Mouse (Mus musculus): ENCODE measurements around the gene Ripor3. TPM values are rescaled to one million over a fixed set of nuclear protein-coding genes. Genes with fewer than 3 reads are reported as not detected.
A peak's percentile ranks its signal among the peaks of the same experiment; 100 is the strongest.

Gene Ripor3
- total RNA-seq, 1 experiment from 2014 or later = not detected

DNA sequence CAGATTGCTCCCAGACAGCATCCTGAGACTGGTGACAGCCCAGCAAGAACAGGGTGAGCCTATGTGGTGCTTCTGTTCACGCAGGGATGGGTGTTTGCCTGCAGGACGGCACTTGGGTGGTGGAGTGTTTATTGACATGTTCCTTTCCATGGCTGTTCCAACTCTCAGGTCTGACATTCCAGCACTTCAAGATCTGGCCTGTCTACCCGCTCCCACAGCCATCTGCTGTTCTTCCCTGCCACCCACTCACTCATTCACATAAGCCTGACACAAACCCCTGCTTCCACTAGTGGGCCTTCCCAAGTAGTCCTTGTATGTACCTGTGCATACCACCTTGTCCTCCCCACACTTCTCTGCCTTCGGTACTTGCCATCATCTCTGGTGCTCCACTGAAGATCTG is 47.2 kb downstream of the Ripor3 start:
- no peak for ATAC-seq (replicated peaks; ENCODE audit: insufficient number of reproducible peaks, low FRiP score, low TSS enrichment, poor library complexity, severe bottlenecking)

- ATAC-seq (replicated peaks; ENCODE audit: insufficient number of reproducible peaks, low FRiP score, low TSS enrichment, poor library complexity, severe bottlenecking) = peak; percentile 64
Observed at GRCm38 (mm10) chr2:167962347-167962746, 48.1 kb downstream of the Ripor3 start.

GRCm38 (mm10) chr2:167960584-167960983 is 49.8 kb downstream of the Ripor3 start:
- no peak for ATAC-seq (replicated peaks; ENCODE audit: insufficient number of reproducible peaks, low FRiP score, low TSS enrichment, poor library complexity, severe bottlenecking)

DNA sequence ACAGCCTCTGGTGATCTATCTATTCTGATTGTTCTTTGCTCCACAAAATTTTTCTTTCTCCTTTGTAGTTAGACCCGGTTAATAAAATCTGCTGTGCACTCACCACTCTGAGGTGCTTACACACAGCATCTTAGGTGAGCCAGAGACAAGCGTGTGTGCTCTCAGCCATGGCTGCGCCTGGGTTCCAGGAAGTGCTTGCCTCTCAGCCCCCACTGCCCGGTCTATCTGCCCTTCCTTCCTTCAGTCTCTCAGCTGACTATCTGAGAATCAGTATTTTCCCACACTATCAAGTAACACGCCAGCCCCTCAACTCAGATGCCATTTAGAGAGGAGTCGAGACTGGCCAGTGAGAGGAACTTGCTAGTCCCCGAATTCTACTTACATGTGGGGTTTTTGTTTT is 50.4 kb downstream of the Ripor3 start:
- ATAC-seq (replicated peaks; ENCODE audit: insufficient number of reproducible peaks, low FRiP score, low TSS enrichment, poor library complexity, severe bottlenecking) = no peak

GRCm38 (mm10) chr2:167959384-167959911 is 51.0 kb downstream of the Ripor3 start:
- ATAC-seq (replicated peaks; ENCODE audit: insufficient number of reproducible peaks, low FRiP score, low TSS enrichment, poor library complexity, severe bottlenecking) = 0 out of 2 replicates have a peak, but pooled peaks have one; percentile 9

- ATAC-seq (replicated peaks; ENCODE audit: insufficient number of reproducible peaks, low FRiP score, low TSS enrichment, poor library complexity, severe bottlenecking) = peak; percentile 25
Observed at GRCm38 (mm10) chr2:167958843-167959242, 51.6 kb downstream of the Ripor3 start.

- no peak for ATAC-seq (replicated peaks; ENCODE audit: insufficient number of reproducible peaks, low FRiP score, low TSS enrichment, poor library complexity, severe bottlenecking)
Observed at GRCm38 (mm10) chr2:167958082-167958788, 52.2 kb downstream of the Ripor3 start.

GRCm38 (mm10) chr2:167957539-167957938 is 52.9 kb downstream of the Ripor3 start:
- no peak for ATAC-seq (replicated peaks; ENCODE audit: insufficient number of reproducible peaks, low FRiP score, low TSS enrichment, poor library complexity, severe bottlenecking)

DNA sequence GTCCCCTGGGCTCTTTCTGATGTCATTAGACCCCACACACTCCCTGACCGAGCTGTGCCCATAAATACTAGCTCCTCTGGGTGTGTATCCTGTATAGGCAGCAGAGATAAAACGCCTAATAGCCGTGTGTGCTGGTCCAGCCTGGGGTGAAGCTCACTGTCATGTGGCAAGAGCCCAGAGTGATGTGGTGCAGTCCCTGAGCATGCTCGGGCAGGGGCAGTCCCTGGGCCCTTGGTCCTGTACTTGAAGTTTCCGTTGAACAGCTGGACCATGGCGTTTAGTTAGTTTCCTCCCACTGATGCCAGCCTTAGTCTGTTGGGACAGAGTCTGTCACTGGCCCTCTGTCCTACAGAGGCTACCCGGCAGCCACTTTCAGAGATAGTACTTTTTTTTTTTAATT is 55.5 kb downstream of the Ripor3 start:
- ATAC-seq (replicated peaks; ENCODE audit: insufficient number of reproducible peaks, low FRiP score, low TSS enrichment, poor library complexity, severe bottlenecking) = no peak

GRCm38 (mm10) chr2:167953819-167954218 is 56.6 kb downstream of the Ripor3 start:
- ATAC-seq (replicated peaks; ENCODE audit: insufficient number of reproducible peaks, low FRiP score, low TSS enrichment, poor library complexity, severe bottlenecking) = no peak

- ATAC-seq (replicated peaks; ENCODE audit: insufficient number of reproducible peaks, low FRiP score, low TSS enrichment, poor library complexity, severe bottlenecking) = no peak
Observed at GRCm38 (mm10) chr2:167951301-167952211, 58.9 kb downstream of the Ripor3 start.

DNA sequence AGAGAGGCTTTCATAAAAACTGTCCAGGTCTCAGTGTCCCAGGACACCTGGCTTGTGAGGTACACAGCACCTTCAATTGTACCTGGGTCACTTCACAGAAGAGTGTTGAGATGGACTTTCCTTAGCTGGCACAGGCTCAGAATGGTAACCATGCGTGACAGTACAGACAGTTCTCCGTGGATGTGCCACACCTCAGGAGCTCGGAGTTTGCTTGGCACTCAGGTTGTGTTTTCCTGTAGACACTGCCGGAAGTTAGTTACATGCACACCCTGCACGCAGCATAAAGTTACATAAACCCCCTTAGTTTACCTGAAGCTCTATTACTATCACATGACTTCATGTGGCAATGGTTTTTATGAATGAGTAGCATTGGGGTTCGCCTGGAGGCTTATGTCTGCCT is 59.7 kb downstream of the Ripor3 start:
- no peak for ATAC-seq (replicated peaks; ENCODE audit: insufficient number of reproducible peaks, low FRiP score, low TSS enrichment, poor library complexity, severe bottlenecking)

DNA sequence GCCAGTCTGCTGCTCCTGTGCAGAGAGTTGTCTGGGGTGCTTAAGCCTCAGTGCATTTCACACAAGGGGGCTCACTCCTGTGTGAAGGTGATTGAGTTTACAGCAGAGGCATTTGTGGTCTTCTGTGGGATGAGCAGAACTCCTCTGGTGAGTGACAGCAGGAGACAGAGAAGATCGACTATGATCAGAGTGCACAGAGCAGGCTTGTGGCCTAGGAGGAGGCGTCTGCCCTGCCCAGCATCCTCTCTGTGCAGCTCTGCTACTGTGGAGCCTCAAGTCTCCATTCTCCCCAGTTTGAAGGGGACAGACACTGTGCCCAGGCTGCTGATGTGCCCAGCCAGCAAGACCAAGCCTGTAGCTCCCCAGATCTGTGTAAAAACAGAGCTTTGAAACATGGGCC is 60.6 kb downstream of the Ripor3 start:
- ATAC-seq (replicated peaks; ENCODE audit: insufficient number of reproducible peaks, low FRiP score, low TSS enrichment, poor library complexity, severe bottlenecking) = no peak

- peak; percentile 83 for ATAC-seq (replicated peaks; ENCODE audit: insufficient number of reproducible peaks, low FRiP score, low TSS enrichment, poor library complexity, severe bottlenecking)
Observed at GRCm38 (mm10) chr2:167949250-167949649, 61.2 kb downstream of the Ripor3 start.

DNA sequence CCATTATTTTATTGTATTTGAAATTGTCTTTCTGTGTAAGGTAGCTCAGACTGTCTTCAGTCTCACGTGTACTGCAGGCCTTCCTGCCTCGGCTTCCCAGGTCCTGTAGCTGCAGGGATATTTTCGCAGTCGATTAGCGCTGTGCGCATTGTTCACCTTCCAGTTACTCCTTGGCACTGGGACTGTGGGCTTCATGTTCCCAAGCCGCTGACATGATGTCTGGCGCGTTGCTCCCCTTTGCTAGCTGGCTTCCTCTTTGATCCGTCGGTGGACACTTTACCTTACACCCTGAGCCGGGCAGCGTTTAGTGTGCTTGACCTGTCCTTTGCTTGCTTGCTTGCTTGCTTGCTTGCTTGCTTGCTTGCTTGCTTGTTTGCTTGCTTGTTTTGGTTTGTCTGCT is 61.9 kb downstream of the Ripor3 start:
- ATAC-seq (replicated peaks; ENCODE audit: insufficient number of reproducible peaks, low FRiP score, low TSS enrichment, poor library complexity, severe bottlenecking) = no peak

DNA sequence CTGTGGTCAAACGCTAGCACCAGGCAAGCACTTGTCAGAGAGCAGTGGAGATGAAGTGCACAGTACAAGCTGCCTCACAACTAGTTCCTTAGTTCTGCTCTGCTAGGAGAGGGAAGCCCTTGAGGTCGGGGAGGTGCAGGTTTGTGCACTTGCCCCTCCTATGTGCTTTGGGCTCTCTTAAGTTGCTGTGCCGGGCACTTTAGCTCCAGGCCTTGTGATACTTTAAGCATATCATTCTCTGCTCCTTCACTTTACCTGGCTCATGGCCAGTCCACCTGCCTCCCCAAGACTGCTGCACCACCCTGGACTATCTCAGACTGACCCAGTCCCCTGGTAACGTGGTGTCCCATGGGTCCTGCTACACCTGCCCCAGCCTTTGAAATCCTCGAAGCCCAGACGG is 62.4 kb downstream of the Ripor3 start:
- no peak for ATAC-seq (replicated peaks; ENCODE audit: insufficient number of reproducible peaks, low FRiP score, low TSS enrichment, poor library complexity, severe bottlenecking)

- no peak for ATAC-seq (replicated peaks; ENCODE audit: insufficient number of reproducible peaks, low FRiP score, low TSS enrichment, poor library complexity, severe bottlenecking)
Observed at GRCm38 (mm10) chr2:167947251-167947650, 63.2 kb downstream of the Ripor3 start.

- no peak for ATAC-seq (replicated peaks; ENCODE audit: insufficient number of reproducible peaks, low FRiP score, low TSS enrichment, poor library complexity, severe bottlenecking)
Observed at GRCm38 (mm10) chr2:167945451-167945850, 65.0 kb downstream of the Ripor3 start.

- no peak for ATAC-seq (replicated peaks; ENCODE audit: insufficient number of reproducible peaks, low FRiP score, low TSS enrichment, poor library complexity, severe bottlenecking)
Observed at GRCm38 (mm10) chr2:167944193-167944592, 66.2 kb downstream of the Ripor3 start.
